Mouse (Mus musculus) MEL (cell line): ENCODE measurements around the gene Tmem126a. TPM values are rescaled to one million over a fixed set of nuclear protein-coding genes. Genes with fewer than 3 reads are reported as not detected.

ENCODE experiments used
- DNase-seq: peaks from one replicate; pipeline ENCODE4 v3.0.0; 2011; ENCODE audit warnings: low read depth, low spot score
- H3K27ac ChIP-seq: 2 replicates; pipeline ENCODE4 v1.5.1; 2012; ENCODE audit warnings: low read depth, mild to moderate bottlenecking, control low read depth, low read length, moderate library complexity; ENCODE audit not compliant: control insufficient read depth
- H3K27me3 ChIP-seq, 2 experiments: fragments of 150-350 bp in 1 of 2; sonication (generic) in 1 of 2; 2 replicates each; pipeline ENCODE4 v1.6.1; 2012; ENCODE audit warnings: low read length in 2 of 2, mild to moderate bottlenecking in 2 of 2, improper control_type of control experiment in 1 of 2, moderate library complexity in 1 of 2; ENCODE audit not compliant: insufficient read depth in 2 of 2, control insufficient read depth in 1 of 2
- H3K36me3 ChIP-seq, 2 experiments: 2 replicates each; pipeline ENCODE4 v1.6.1; 2012 to 2014; ENCODE audit warnings: low read length in 2 of 2, improper control_type of control experiment in 1 of 2, inconsistent platforms in 1 of 2, mild to moderate bottlenecking in 1 of 2; ENCODE audit not compliant: insufficient read depth in 2 of 2, control insufficient read depth in 1 of 2
- H3K4me1 ChIP-seq, 2 experiments: fragments of 150-350 bp in 1 of 2; sonication (generic) in 1 of 2; 2 replicates each; pipeline ENCODE4 v1.6.1; 2012; ENCODE audit warnings: low read length in 2 of 2, improper control_type of control experiment in 1 of 2, mild to moderate bottlenecking in 1 of 2; ENCODE audit not compliant: insufficient read depth in 2 of 2, control insufficient read depth in 1 of 2
- H3K4me3 ChIP-seq, 2 experiments: fragments of 150-350 bp in 1 of 2; sonication (generic) in 1 of 2; 2 replicates each; pipeline ENCODE4 v1.5.1; 2012; ENCODE audit warnings: low read depth in 2 of 2, low read length in 2 of 2, mild to moderate bottlenecking in 2 of 2, moderate library complexity in 2 of 2, control low read depth in 1 of 2, improper control_type of control experiment in 1 of 2; ENCODE audit not compliant: control insufficient read depth in 1 of 2, insufficient read depth in 1 of 2
- H3K79me2 ChIP-seq: 2 replicates; pipeline ENCODE4 v1.6.1; 2012; ENCODE audit warnings: mild to moderate bottlenecking, low read length, moderate library complexity; ENCODE audit not compliant: control insufficient read depth, poor library complexity, insufficient read depth
- H3K9ac ChIP-seq: 2 replicates; pipeline ENCODE4 v1.6.1; 2012; ENCODE audit warnings: low read depth, mild to moderate bottlenecking, control low read depth, low read length, moderate library complexity; ENCODE audit not compliant: control insufficient read depth, poor library complexity, severe bottlenecking
- H3K9me3 ChIP-seq: fragments of 150-350 bp; sonication (generic); replicated peaks from 2 replicates; pipeline ENCODE4 v1.6.1; 2012; ENCODE audit warnings: mild to moderate bottlenecking, low read length, improper control_type of control experiment, moderate library complexity; ENCODE audit not compliant: insufficient read depth
- BHLHE40 ChIP-seq: IDR thresholded peaks from 2 replicates; pipeline ENCODE4 v1.6.1; 2012; ENCODE audit warnings: low read depth, mild to moderate bottlenecking, inconsistent platforms, low read length, improper control_type of control experiment, borderline replicate concordance
- CHD2 ChIP-seq: IDR thresholded peaks from 2 replicates; pipeline ENCODE4 v1.6.1; 2011; ENCODE audit warnings: low read length, improper control_type of control experiment
- ETS1 ChIP-seq: IDR thresholded peaks from 2 replicates; pipeline ENCODE4 v1.6.1; 2012; ENCODE audit warnings: low read depth, mild to moderate bottlenecking, inconsistent platforms, low read length, improper control_type of control experiment, moderate library complexity
- JUND ChIP-seq: IDR thresholded peaks from 2 replicates; pipeline ENCODE4 v1.6.1; 2011; ENCODE audit warnings: low read depth, mild to moderate bottlenecking, improper control_type of control experiment, low read length
- MAFK ChIP-seq: IDR thresholded peaks from 2 replicates; pipeline ENCODE4 v1.6.1; 2011; ENCODE audit warnings: low read depth, mild to moderate bottlenecking, low read length, improper control_type of control experiment, borderline replicate concordance
- MYB ChIP-seq: IDR thresholded peaks from 2 replicates; pipeline ENCODE4 v1.6.1; 2011; ENCODE audit warnings: mild to moderate bottlenecking, low read depth, low read length, improper control_type of control experiment
- MYC ChIP-seq: IDR thresholded peaks from 2 replicates; pipeline ENCODE4 v1.6.1; 2011; ENCODE audit warnings: low read depth, mild to moderate bottlenecking, low read length, improper control_type of control experiment, moderate library complexity
- POLR2A ChIP-seq, 2 experiments: IDR thresholded peaks; 2 replicates each; pipeline ENCODE4 v1.6.1; 2011 to 2012; ENCODE audit warnings: low read length in 2 of 2, mild to moderate bottlenecking in 2 of 2, control low read depth in 1 of 2, improper control_type of control experiment in 1 of 2, low read depth in 1 of 2, moderate library complexity in 1 of 2; ENCODE audit not compliant: control insufficient read depth in 1 of 2, insufficient read depth in 1 of 2, poor library complexity in 1 of 2
- POLR2AphosphoS2 ChIP-seq: IDR thresholded peaks from 2 replicates; pipeline ENCODE4 v1.6.1; 2011; ENCODE audit warnings: low read length, improper control_type of control experiment
- POLR2AphosphoS5 ChIP-seq: IDR thresholded peaks from 2 replicates; pipeline ENCODE4 v1.6.1; 2012; ENCODE audit warnings: low read depth, borderline replicate concordance, mild to moderate bottlenecking, inconsistent platforms, low read length, moderate library complexity, mixed read lengths
- RCOR1 ChIP-seq: IDR thresholded peaks from 2 replicates; pipeline ENCODE4 v1.6.1; 2012; ENCODE audit warnings: low read depth, mild to moderate bottlenecking, inconsistent platforms, low read length, improper control_type of control experiment
- USF1 ChIP-seq: IDR thresholded peaks from 2 replicates; pipeline ENCODE4 v1.6.1; 2014; ENCODE audit warnings: low read depth, mild to moderate bottlenecking, inconsistent platforms, low read length, improper control_type of control experiment, moderate library complexity
- USF2 ChIP-seq, 2 experiments: IDR thresholded peaks; 2 replicates each; pipeline ENCODE4 v1.6.1; 2011 to 2012; ENCODE audit warnings: improper control_type of control experiment in 2 of 2, low read length in 2 of 2, borderline replicate concordance in 1 of 2, inconsistent platforms in 1 of 2, low read depth in 1 of 2, mild to moderate bottlenecking in 1 of 2; ENCODE audit not compliant: insufficient read depth in 1 of 2
- polyA plus RNA-seq, 2 experiments: library from polyadenylated mRNA; stranded (reverse) in 1 of 2; unstranded in 1 of 2; fragments of >175 nt in 1 of 2; fragments of >200 nt in 1 of 2; gene quantifications; 2 replicates each; pipeline versions ENCODE4 v1.2.1 to v1.2.4; 2012; ENCODE audit warnings: low replicate concordance in 2 of 2, low read depth in 1 of 2; ENCODE audit not compliant: insufficient read length in 2 of 2, insufficient read depth in 1 of 2, missing spikeins in 1 of 2
- total RNA-seq: library from RNA; depleted of rRNA; stranded (reverse); fragments of 300-350 nt; gene quantifications from 2 replicates; pipeline ENCODE4 v1.2.3, GENCODE M21; 2012

Gene Tmem126a
- total and polyA plus RNA-seq, 3 experiments, result 10.3 to 11.9 TPM; not detected in 1

- no peak for DNase-seq
- Histone ChIP-seq H3K4me3 (peak overlapping the region; percentile 62 to 78), H3K4me1 (peaks cover 2 to 3% of the 10 kb centered on the region in 2 experiments; a peak in 3 of 4 replicates), H3K79me2 (peaks cover 3% of the 10 kb centered on the region; the same call in 1 of the 2 replicates), H3K9ac (peak overlapping the region; percentile 79), H3K27ac (peak overlapping the region; percentile 58), H3K36me3 (peaks cover 0 to 18% of the 10 kb centered on the region in 2 experiments; a peak in 3 of 4 replicates), H3K9me3 (no peaks in the 10 kb centered on the region), H3K27me3 (no peaks in the 10 kb centered on the region)
- no peak for TF ChIP-seq ETS1
- peak; percentile 78; the same call in 1 of the 2 replicates for TF ChIP-seq BHLHE40
- peak; percentile 46 for TF ChIP-seq MYB
These were observed 488 bp upstream of the Tmem126a start for GRCm38 (mm10) chr7:90457517-90457916.

GRCm38 (mm10) chr7:90456149-90456844 lies 732 bp downstream of the Tmem126a start:
- no peaks in the 10 kb centered on the region for H3K27me3 ChIP-seq
- peak overlapping the region; percentile 62 to 78 for H3K4me3 ChIP-seq
- peaks cover 3% of the 10 kb centered on the region; the same call in 1 of the 2 replicates for H3K79me2 ChIP-seq
- peak; percentile 61 for DNase-seq
- H3K9ac ChIP-seq, result peak overlapping the region; percentile 79
- H3K4me1 ChIP-seq, result peaks cover 2 to 3% of the 10 kb centered on the region in 2 experiments; a peak in 3 of 4 replicates
- peak overlapping the region; percentile 58; the same call in 1 of the 2 replicates for H3K27ac ChIP-seq
- H3K36me3 ChIP-seq, result peaks cover 4 to 19% of the 10 kb centered on the region in 2 experiments
- TF ChIP-seq POLR2AphosphoS5 (no peak), RCOR1 (peak; percentile 36), MYB (0 out of 2 replicates have a peak, but pooled peaks have one; percentile 29), JUND (no peak), MAFK (peak; percentile 66; the same call in 1 of the 2 replicates), POLR2A (IDR thresholded peaks at IDR 0.05; ENCODE audit: control insufficient read depth in 1 of 2, insufficient read depth in 1 of 2, low read depth in 1 of 2, low read length in 2 of 2, poor library complexity in 1 of 2) (peak in 1 of 2 experiments; percentile 39; a peak in 1 of 4 replicates), CHD2 (no peak), BHLHE40 (no peak), USF2 (IDR thresholded peaks at IDR 0.05; ENCODE audit: borderline replicate concordance in 1 of 2, insufficient read depth in 1 of 2, low read depth in 1 of 2, low read length in 2 of 2) (no peak), MYC (peak; percentile 10; the same call in 1 of the 2 replicates), POLR2AphosphoS2 (peak; percentile 77), ETS1 (no peak), USF1 (no peak)
- TF ChIP-seq, all 39 proteins: peak for 6
- no peaks in the 10 kb centered on the region for H3K9me3 ChIP-seq
